Mouse (Mus musculus) kidney, adult 2 months (tissue): ENCODE results near the gene Igsf6. TPM values are rescaled to one million over a fixed set of nuclear protein-coding genes. Genes with fewer than 3 reads are reported as not detected.
A peak's percentile ranks its signal among the peaks of the same experiment; 100 is the strongest.

Experiments used
- DNase-seq: peaks from one replicate; pipeline ENCODE4 v3.0.0; 2021
- H3K27ac ChIP-seq: fragments of 200-500 bp; 2 replicates; pipeline ENCODE4 v1.5.1; 2012; ENCODE audit warnings: low read depth, low read length, control low read depth, inconsistent platforms; ENCODE audit not compliant: insufficient read depth
- H3K27me3 ChIP-seq: fragments of 200-500 bp; replicated peaks from 2 replicates; pipeline ENCODE4 v1.6.1; 2012; ENCODE audit warnings: mild to moderate bottlenecking, moderate library complexity, low read length, inconsistent platforms; ENCODE audit not compliant: control insufficient read depth, insufficient read depth
- H3K36me3 ChIP-seq: fragments of 200-500 bp; 2 replicates; pipeline ENCODE4 v1.6.1; 2012; ENCODE audit warnings: mild to moderate bottlenecking, moderate library complexity, low read length, inconsistent platforms; ENCODE audit not compliant: control insufficient read depth, insufficient read depth
- H3K4me1 ChIP-seq: fragments of 200-500 bp; 2 replicates; pipeline ENCODE4 v1.6.1; 2011; ENCODE audit warnings: low read length; ENCODE audit not compliant: control insufficient read depth, insufficient read depth
- H3K4me3 ChIP-seq: fragments of 200-500 bp; 2 replicates; pipeline ENCODE4 v1.5.1; 2011; ENCODE audit warnings: mild to moderate bottlenecking, low read depth, low read length, control low read depth; ENCODE audit not compliant: insufficient read depth
- CTCF ChIP-seq: fragments of 200-500 bp; conservative IDR thresholded peaks from 2 replicates; pipeline ENCODE4 v1.5.1; 2011; ENCODE audit warnings: low read depth, mild to moderate bottlenecking, control low read depth, low read length, moderate library complexity, mixed read lengths; ENCODE audit not compliant: insufficient read depth, insufficient read length
- POLR2A ChIP-seq: fragments of 200-500 bp; IDR thresholded peaks from one replicate; pipeline ENCODE4 v1.6.1; 2011; ENCODE audit warnings: low read depth, low read length, control low read depth
- WGBS: fragments of 180-500 bp; shearing (Covaris S2); methylation state at CpG from one replicate; pipeline ENCODE4 v1.1.7; 2018; 5-methylcytosine and 5-hydroxymethylcytosine counted together
- polyA plus RNA-seq: library from polyadenylated mRNA; depleted of rRNA; stranded (reverse); fragments of >200 nt; gene quantifications from 2 replicates; pipeline ENCODE4 v1.2.3, GENCODE M21; 2012; rRNA removed

Igsf6 gene
- polyA plus RNA-seq, 1 experiment = 0.63 TPM

GRCm38 (mm10) chr7:121025221-121026008, 49.0 kb downstream of the Igsf6 start:
- Histone ChIP-seq H3K4me1 (no peaks in the 10 kb centered on the region; the same call in 1 of the 2 replicates), H3K27me3 (no peaks in the 10 kb centered on the region), H3K27ac (no peak overlapping the region), H3K4me3 (no peak overlapping the region), H3K36me3 (no peaks in the 10 kb centered on the region)
- TF ChIP-seq POLR2A (no peak), CTCF (no peak)
- DNase-seq = no peak
- 70% methylated on average over 6 of the region's 6 CpGs for WGBS

- Histone ChIP-seq H3K36me3 (no peaks in the 10 kb centered on the region), H3K27me3 (no peaks in the 10 kb centered on the region), H3K27ac (no peak overlapping the region), H3K4me1 (no peaks in the 10 kb centered on the region; the same call in 1 of the 2 replicates), H3K4me3 (no peak overlapping the region)
- TF ChIP-seq POLR2A = no peak
- TF ChIP-seq CTCF = peak; percentile 81
- WGBS = 29% methylated on average over 8 of the region's 8 CpGs
- DNase-seq = peak; percentile 46
Measured at GRCm38 (mm10) chr7:121020277-121020676, 54.1 kb downstream of the Igsf6 start.

GRCm38 (mm10) chr7:121018778-121019177, 55.6 kb downstream of the Igsf6 start:
- no peak for TF ChIP-seq POLR2A
- no peak for TF ChIP-seq CTCF
- DNase-seq = no peak
- Histone ChIP-seq H3K36me3 (no peaks in the 10 kb centered on the region), H3K4me3 (no peak overlapping the region), H3K27me3 (no peaks in the 10 kb centered on the region), H3K27ac (no peak overlapping the region), H3K4me1 (no peaks in the 10 kb centered on the region; the same call in 1 of the 2 replicates)
- 90% methylated on average over 3 of the region's 3 CpGs for WGBS

GRCm38 (mm10) chr7:121014486-121014885, 59.9 kb downstream of the Igsf6 start:
- H3K27ac ChIP-seq = no peak overlapping the region
- no peak overlapping the region for H3K4me3 ChIP-seq
- TF ChIP-seq CTCF (no peak), POLR2A (no peak)
- H3K4me1 ChIP-seq = no peaks in the 10 kb centered on the region
- H3K27me3 ChIP-seq = no peaks in the 10 kb centered on the region
- H3K36me3 ChIP-seq = no peaks in the 10 kb centered on the region
- WGBS = 87% methylated on average over 10 of the region's 10 CpGs
- DNase-seq = no peak

Other genes with a start within 250 kb of the Igsf6 start
- 5.5 and 6.4 TPM in 2 replicates for gene Eef2k, start 231.7 kb downstream of the Igsf6 start, polyA plus RNA-seq
- gene Polr3e, start 156.8 kb downstream of the Igsf6 start, polyA plus RNA-seq = 25.9 and 26.9 TPM in 2 replicates
- gene Cdr2, start 92.3 kb downstream of the Igsf6 start, polyA plus RNA-seq = 28.5 and 30.8 TPM in 2 replicates
- gene Mfsd13b, start 92.1 kb downstream of the Igsf6 start, polyA plus RNA-seq = 1.1 and 1.2 TPM in 2 replicates
- gene Mettl9, start 40.1 kb downstream of the Igsf6 start, polyA plus RNA-seq = 31.5 and 35.6 TPM in 2 replicates
- 0.52 and 0.55 TPM in 2 replicates for gene Otoa, start 7.1 kb upstream of the Igsf6 start, polyA plus RNA-seq